Mouse (Mus musculus) hindbrain, embryonic 14.5 days (tissue): ENCODE results near the gene Bpifc. TPM values are rescaled to one million over a fixed set of nuclear protein-coding genes. Genes with fewer than 3 reads are reported as not detected.

Experiments
- ATAC-seq: fragments of 200-750 bp; cut with Nextera tagmentation; 2 replicates; pipeline ENCODE4 v1.8.0; 2017; ENCODE audit warnings: moderate number of reproducible peaks, mild to moderate bottlenecking, moderate TSS enrichment, moderate library complexity; ENCODE audit not compliant: low FRiP score
- DNase-seq: peaks from one replicate; pipeline ENCODE4 v3.0.0-alpha.2; 2015; ENCODE audit warnings: low spot score
- H3K27ac ChIP-seq: fragments of 300-500 bp; sonication (generic); 2 replicates; pipeline ENCODE4 v1.5.1; 2014; ENCODE audit warnings: mild to moderate bottlenecking, moderate library complexity
- H3K27me3 ChIP-seq: fragments of 300-500 bp; sonication (generic); 2 replicates; pipeline ENCODE4 v1.6.1; 2014; ENCODE audit warnings: mild to moderate bottlenecking, low read length, mixed read lengths; ENCODE audit not compliant: control insufficient read depth, insufficient read depth
- H3K36me3 ChIP-seq: fragments of 300-500 bp; sonication (generic); replicated peaks from 2 replicates; pipeline ENCODE4 v1.6.1; 2014; ENCODE audit not compliant: control insufficient read depth, insufficient read depth
- H3K4me1 ChIP-seq: fragments of 300-500 bp; sonication (generic); replicated peaks from 2 replicates; pipeline ENCODE4 v1.6.1; 2014; ENCODE audit warnings: antibody characterized with exemption, low read length, mixed read lengths; ENCODE audit not compliant: control insufficient read depth, insufficient read depth
- H3K4me2 ChIP-seq: fragments of 300-500 bp; sonication (generic); replicated peaks from 2 replicates; pipeline ENCODE4 v1.6.1; 2014; ENCODE audit warnings: mild to moderate bottlenecking, moderate library complexity
- H3K4me3 ChIP-seq: fragments of 300-500 bp; sonication (generic); replicated peaks from 2 replicates; pipeline ENCODE4 v1.5.1; 2014; ENCODE audit warnings: mild to moderate bottlenecking, low read length
- H3K9ac ChIP-seq: fragments of 300-500 bp; sonication (generic); 2 replicates; pipeline ENCODE4 v1.6.1; 2014
- H3K9me3 ChIP-seq: fragments of 300-500 bp; sonication (generic); 2 replicates; pipeline ENCODE4 v1.6.1; 2016; ENCODE audit warnings: low read length; ENCODE audit not compliant: control insufficient read depth
- WGBS: fragments of 180-500 bp; shearing (Covaris S2); extraction: QIAGEN DNeasy Blood & Tissue Kit; methylation state at CpG from one replicate; pipeline ENCODE4 v1.1.7; 2014; 5-methylcytosine and 5-hydroxymethylcytosine counted together
- polyA plus RNA-seq: library from polyadenylated mRNA; unstranded; fragments of >200 nt; fragmentation: Nextera tagmentation; extraction: Ambion mirVana; gene quantifications from 2 replicates; pipeline ENCODE4 v1.2.1, GENCODE M21; 2014

Bpifc gene
- not detected in 2 replicates for polyA plus RNA-seq

DNA sequence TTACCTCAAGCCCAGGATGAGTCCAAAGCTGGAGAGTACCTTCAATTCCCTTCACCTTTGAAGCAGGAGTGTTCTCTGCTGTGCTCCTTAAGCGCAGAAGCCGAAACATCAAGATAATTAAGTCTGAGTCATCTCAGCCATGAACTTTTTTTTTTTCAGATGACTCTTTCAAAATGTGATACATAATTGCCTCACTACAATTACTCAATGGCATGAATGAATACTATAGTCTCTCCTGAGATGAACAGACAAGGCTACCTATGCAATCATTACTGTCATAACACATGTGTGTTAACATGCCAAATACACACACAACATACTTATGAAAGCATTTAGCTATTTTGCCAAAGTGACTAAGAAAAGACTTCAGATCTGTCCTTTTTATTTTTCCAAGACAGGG lies at the start of gene Bpifc:
Bpifc (minus strand) TSS at position 115 of the 400 bp plus-strand sequence.
- DNase-seq (no peak), ATAC-seq (no peak)
- H3K4me3 ChIP-seq, result no peak within 1 kb of the TSS
- no peaks in the 10 kb centered on the region for H3K9me3 ChIP-seq
- no peak within 1 kb of the TSS for H3K4me2 ChIP-seq
- no peaks in the 10 kb centered on the region for H3K27me3 ChIP-seq
- H3K4me1 ChIP-seq, result no peaks in the 10 kb centered on the region
- 97% methylated on average over 2 of the region's 2 CpGs for WGBS
- H3K27ac ChIP-seq, result no peak within 1 kb of the TSS
- no peaks in the 10 kb centered on the region for H3K36me3 ChIP-seq
- H3K9ac ChIP-seq, result no peak within 1 kb of the TSS

DNA sequence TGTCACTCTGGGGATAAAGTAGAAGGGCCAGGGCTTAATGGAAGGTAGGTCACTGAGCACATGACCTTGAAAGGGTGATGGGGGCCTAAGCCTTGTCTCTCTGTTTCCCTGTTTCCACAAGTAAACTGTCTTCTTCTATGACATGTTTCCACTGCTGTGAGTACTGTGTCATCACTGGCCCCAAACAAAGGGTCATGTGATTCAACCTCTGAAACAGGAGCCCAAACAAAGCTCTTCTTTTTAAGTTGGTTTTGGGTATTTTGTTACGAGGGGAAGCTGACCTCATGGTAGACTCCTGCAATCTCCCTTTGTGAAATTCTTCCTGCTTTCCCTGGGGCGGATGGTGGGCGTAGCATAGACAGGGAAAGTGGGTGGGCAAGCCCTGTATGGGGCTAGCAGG lies 48.6 kb upstream of the Bpifc start:
- H3K9me3 ChIP-seq, result no peaks in the 10 kb centered on the region
- H3K36me3 ChIP-seq, result peaks cover 14% of the 10 kb centered on the region
- DNase-seq (no peak), ATAC-seq (no peak)
- no peak overlapping the region for H3K9ac ChIP-seq
- 54% methylated on average over 3 of the region's 3 CpGs for WGBS
- H3K4me1 ChIP-seq, result no peaks in the 10 kb centered on the region
- H3K27ac ChIP-seq, result no peak overlapping the region
- H3K4me3 ChIP-seq, result no peak overlapping the region
- no peak overlapping the region for H3K4me2 ChIP-seq
- H3K27me3 ChIP-seq, result no peaks in the 10 kb centered on the region

DNA sequence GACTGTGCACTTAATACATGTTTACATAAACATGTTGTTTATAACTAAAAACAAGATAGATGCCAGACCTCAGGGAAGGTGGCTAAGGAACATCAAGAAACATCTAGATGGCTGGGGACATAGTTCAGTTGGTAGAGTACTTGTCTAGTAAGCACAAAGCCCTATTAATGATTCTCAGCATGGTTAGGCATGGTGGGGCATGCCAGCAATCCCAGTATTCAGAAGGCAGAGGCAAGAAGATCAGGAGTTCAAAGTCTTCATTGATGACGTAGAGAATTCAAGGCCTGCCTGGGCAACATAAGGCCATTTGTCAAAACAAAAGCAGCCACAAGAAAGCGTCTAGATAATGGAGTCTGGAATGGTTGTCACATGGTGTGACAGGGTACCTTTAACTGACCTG lies 46.0 kb upstream of the Bpifc start:
- Histone ChIP-seq H3K36me3 (peaks cover 23% of the 10 kb centered on the region), H3K27me3 (no peaks in the 10 kb centered on the region), H3K27ac (no peak overlapping the region), H3K4me2 (no peak overlapping the region), H3K9ac (no peak overlapping the region), H3K9me3 (no peaks in the 10 kb centered on the region), H3K4me3 (no peak overlapping the region), H3K4me1 (no peaks in the 10 kb centered on the region)
- WGBS, result 41% methylated on average over 2 of the region's 2 CpGs
- no peak for DNase-seq
- no peak for ATAC-seq

DNA sequence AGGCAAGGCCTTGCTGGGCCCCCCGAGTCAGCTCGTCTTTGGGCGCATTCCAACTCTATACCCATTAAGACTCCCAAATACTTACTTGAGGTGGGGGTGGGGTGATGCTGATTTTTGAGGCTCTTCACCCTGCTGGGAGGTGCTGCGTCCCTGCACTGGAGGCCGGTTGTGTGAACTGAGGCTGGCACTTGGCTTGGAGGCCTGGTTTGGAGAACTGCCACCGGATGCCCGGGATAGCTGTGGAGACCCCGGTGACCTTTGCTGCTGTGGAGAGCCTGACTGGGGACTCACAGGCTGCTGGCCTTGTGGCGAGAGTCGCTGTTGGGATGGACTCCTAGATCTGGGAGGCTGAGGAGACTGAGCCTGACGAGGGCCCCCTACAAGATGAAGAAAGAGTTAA lies 45.6 kb upstream of the Bpifc start:
- no peak for ATAC-seq
- Histone ChIP-seq H3K27ac (no peak overlapping the region), H3K4me3 (no peak overlapping the region), H3K36me3 (peaks cover 23% of the 10 kb centered on the region), H3K27me3 (no peaks in the 10 kb centered on the region), H3K4me2 (no peak overlapping the region), H3K9ac (no peak overlapping the region), H3K4me1 (no peaks in the 10 kb centered on the region), H3K9me3 (no peaks in the 10 kb centered on the region)
- 82% methylated on average over 11 of the region's 11 CpGs for WGBS
- DNase-seq, result no peak

DNA sequence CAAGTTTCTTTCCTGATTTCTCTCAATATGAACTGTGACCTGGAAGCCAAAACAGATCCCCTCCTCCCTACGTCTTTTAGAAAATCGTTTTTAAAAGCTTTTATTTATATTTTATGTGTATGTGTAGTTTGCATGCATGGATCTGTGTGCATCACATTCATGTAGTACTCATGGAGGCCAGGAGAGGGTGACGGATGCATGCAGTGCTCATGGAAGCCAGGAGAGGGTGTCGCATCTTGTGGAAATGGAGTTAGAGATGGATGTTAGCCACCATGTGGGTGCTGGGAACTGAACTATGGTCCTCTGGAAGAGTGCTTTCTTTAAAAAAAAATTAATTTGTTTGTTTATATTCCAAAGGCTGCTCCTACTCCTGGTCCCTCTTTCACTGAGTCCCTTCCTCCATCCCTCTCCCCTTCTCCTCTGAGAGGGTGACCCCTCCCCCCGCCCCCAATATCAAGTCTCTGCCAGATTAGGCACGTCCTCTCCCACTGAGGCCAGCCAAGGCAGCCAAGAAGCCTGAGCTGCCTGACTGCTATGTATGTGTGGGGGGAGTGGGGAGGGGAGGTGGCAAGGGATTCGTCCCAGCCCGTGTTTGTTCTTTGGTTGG lies 44.7 kb upstream of the Bpifc start:
- Histone ChIP-seq H3K36me3 (peaks cover 24% of the 10 kb centered on the region), H3K27me3 (no peaks in the 10 kb centered on the region), H3K9ac (no peak overlapping the region), H3K27ac (no peak overlapping the region), H3K9me3 (no peaks in the 10 kb centered on the region), H3K4me1 (no peaks in the 10 kb centered on the region), H3K4me3 (no peak overlapping the region), H3K4me2 (no peak overlapping the region)
- 88% methylated on average over 8 of the region's 8 CpGs for WGBS
- no peak for DNase-seq
- ATAC-seq, result no peak

DNA sequence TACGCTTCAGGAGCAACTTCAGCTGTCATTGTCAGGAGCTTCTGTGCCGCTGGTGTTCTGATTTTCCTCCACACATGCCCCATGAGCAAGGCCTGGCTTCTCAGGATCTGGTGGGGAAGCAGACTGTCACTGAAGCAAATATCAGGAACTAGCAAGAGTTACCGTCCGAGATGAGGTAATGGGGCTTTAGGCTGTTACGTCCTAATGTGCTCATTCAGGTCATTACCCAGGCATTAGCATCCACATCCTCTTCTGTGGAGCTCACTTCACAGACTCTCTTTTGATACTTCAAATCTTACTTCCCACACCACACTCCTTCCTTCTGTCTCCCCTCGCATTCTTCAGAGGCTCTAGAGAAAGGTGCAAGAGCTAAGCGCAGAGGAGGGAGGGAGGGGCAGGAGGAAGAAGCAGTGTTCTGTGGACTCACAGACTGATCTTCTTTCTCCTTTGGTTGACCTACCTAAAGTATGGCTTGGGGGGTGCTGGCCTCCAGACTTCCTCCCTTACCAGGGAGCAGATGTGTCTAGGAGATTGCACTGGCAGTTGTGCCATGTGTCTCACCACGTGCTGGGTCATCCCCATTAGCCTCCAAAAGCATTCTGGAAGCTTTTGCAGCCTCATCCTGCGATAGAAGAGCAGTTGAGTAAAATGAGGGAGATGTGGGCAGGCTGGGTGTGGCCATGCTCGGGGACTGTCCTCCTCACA lies 41.3 kb upstream of the Bpifc start:
- ATAC-seq (no peak), DNase-seq (no peak)
- Histone ChIP-seq H3K9me3 (no peaks in the 10 kb centered on the region), H3K27ac (no peak overlapping the region), H3K9ac (no peak overlapping the region), H3K4me3 (no peak overlapping the region), H3K4me2 (no peak overlapping the region), H3K4me1 (no peaks in the 10 kb centered on the region), H3K27me3 (no peaks in the 10 kb centered on the region), H3K36me3 (peaks cover 37% of the 10 kb centered on the region)
- WGBS, result 86% methylated on average over 10 of the region's 10 CpGs

DNA sequence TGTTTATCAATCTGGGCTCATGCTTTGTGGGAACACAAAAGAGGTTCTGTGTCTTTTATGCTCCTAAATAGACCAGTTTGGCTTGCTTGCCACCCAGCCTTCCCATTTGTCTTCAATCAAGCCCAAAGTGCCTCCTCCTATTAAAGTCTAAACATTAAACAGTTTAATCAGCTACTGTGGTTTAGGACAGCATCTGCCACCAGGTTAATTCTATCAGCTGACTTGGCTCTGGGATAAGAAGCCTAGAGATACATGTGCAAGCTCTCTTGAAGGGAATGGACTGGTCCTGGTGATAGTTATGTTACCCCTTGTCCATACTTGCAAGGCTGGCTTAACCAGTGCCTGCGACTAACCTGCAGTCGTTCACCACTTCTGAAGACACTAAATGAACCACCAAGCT lies 38.8 kb upstream of the Bpifc start:
- H3K9me3 ChIP-seq, result no peaks in the 10 kb centered on the region
- H3K9ac ChIP-seq, result no peak overlapping the region
- no peaks in the 10 kb centered on the region for H3K4me1 ChIP-seq
- peaks cover 29% of the 10 kb centered on the region for H3K36me3 ChIP-seq
- no peak overlapping the region for H3K4me3 ChIP-seq
- no peaks in the 10 kb centered on the region for H3K27me3 ChIP-seq
- WGBS, result 89% methylated on average over 2 of the region's 2 CpGs
- H3K4me2 ChIP-seq, result no peak overlapping the region
- no peak for DNase-seq
- H3K27ac ChIP-seq, result no peak overlapping the region
- no peak for ATAC-seq

DNA sequence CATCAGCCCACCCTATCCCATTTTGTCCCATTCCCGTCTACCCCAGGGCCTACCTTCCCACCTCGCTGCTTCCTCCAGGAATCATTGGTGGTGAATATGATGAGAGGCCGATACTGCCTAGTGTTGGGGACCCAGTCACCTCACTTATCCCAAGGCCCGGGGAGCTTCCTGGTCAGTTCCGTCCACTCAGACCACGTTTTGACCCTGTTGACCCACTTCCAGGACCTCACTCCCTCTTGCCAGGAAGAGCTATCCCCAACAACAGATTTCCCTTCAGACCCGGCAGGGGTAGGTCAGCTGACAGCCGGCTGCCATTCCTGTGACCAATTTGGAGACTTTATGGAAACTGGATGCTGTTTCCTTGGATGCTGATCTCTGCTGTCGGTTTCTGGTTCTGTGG lies 36.1 kb upstream of the Bpifc start:
- Histone ChIP-seq H3K4me1 (no peaks in the 10 kb centered on the region), H3K36me3 (peaks cover 18% of the 10 kb centered on the region; the same call in 1 of the 2 replicates), H3K9ac (no peak overlapping the region), H3K4me3 (no peak overlapping the region), H3K4me2 (no peak overlapping the region), H3K27me3 (no peaks in the 10 kb centered on the region), H3K9me3 (no peaks in the 10 kb centered on the region), H3K27ac (no peak overlapping the region)
- DNase-seq (no peak), ATAC-seq (no peak)
- 90% methylated on average over 9 of the region's 9 CpGs for WGBS

DNA sequence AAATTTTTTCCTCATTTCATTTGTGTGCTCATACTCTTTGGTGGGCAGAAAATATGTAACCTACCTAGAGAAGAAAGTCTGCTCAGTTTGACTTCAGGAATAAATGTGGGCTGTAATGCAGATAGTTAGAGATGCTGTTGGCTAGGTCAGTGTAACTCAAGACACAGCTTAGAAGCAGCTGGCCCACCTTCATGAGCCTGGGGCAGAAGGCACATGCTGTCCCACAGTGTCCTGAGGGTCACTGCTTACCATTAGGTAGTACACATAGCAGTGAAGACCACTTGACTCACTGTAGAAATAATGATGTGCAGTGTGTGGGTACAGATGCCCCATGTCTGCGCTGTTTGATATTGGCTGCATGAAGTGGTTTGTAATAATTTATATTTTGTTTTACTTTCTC lies 34.7 kb upstream of the Bpifc start:
- ATAC-seq (no peak), DNase-seq (no peak)
- WGBS, result 95% methylated on average over 1 of the region's 1 CpGs
- peaks cover 16% of the 10 kb centered on the region; the same call in 1 of the 2 replicates for H3K36me3 ChIP-seq
- no peak overlapping the region for H3K27ac ChIP-seq
- no peaks in the 10 kb centered on the region for H3K4me1 ChIP-seq
- H3K9ac ChIP-seq, result no peak overlapping the region
- no peaks in the 10 kb centered on the region for H3K27me3 ChIP-seq
- no peak overlapping the region for H3K4me2 ChIP-seq
- no peak overlapping the region for H3K4me3 ChIP-seq
- no peaks in the 10 kb centered on the region for H3K9me3 ChIP-seq
